Mouse (Mus musculus) liver, embryonic 14.5 days (tissue): Measurements from ENCODE around the gene 2410137M14Rik. TPM values are rescaled to one million over a fixed set of nuclear protein-coding genes. Genes with fewer than 3 reads are reported as not detected.

Experiments
- ATAC-seq: fragments of 200-750 bp; cut with Nextera tagmentation; 2 replicates; pipeline ENCODE4 v1.8.0; 2017; ENCODE audit warnings: moderate number of reproducible peaks, mild to moderate bottlenecking, moderate library complexity; ENCODE audit not compliant: insufficient read depth
- DNase-seq, 3 experiments: peaks; one replicate each; pipeline ENCODE4 v3.0.0-alpha.2; 2012 to 2013; ENCODE audit warnings: low read depth in 3 of 3, low spot score in 3 of 3
- H3K27ac ChIP-seq: fragments of 300-500 bp; sonication (generic); 2 replicates; pipeline ENCODE4 v1.5.1; 2014; ENCODE audit warnings: moderate library complexity, mild to moderate bottlenecking, control low read depth, inconsistent platforms
- H3K27me3 ChIP-seq: fragments of 300-500 bp; sonication (generic); 2 replicates; pipeline ENCODE4 v1.6.1; 2014; ENCODE audit warnings: mild to moderate bottlenecking, low read length, moderate library complexity; ENCODE audit not compliant: control insufficient read depth, insufficient read depth
- H3K36me3 ChIP-seq: fragments of 300-500 bp; sonication (generic); replicated peaks from 2 replicates; pipeline ENCODE4 v1.6.1; 2014; ENCODE audit warnings: low read depth; ENCODE audit not compliant: control insufficient read depth, insufficient read depth
- H3K4me1 ChIP-seq, 2 experiments: fragments of 200-500 bp in 1 of 2; fragments of 300-500 bp in 1 of 2; sonication (generic) in 1 of 2; replicated peaks; 2 replicates each; pipeline ENCODE4 v1.6.1; 2012 to 2014; ENCODE audit warnings: antibody characterized with exemption in 1 of 2, inconsistent platforms in 1 of 2, low read length in 1 of 2; ENCODE audit not compliant: control insufficient read depth in 2 of 2, insufficient read depth in 2 of 2
- H3K4me2 ChIP-seq: fragments of 300-500 bp; sonication (generic); 2 replicates; pipeline ENCODE4 v1.6.1; 2014; ENCODE audit warnings: low read depth, mild to moderate bottlenecking, control low read depth, moderate library complexity
- H3K4me3 ChIP-seq, 2 experiments: fragments of 200-500 bp in 1 of 2; fragments of 300-500 bp in 1 of 2; sonication (generic) in 1 of 2; 2 replicates each; pipeline ENCODE4 v1.5.1; 2012 to 2014; ENCODE audit warnings: low read depth in 2 of 2, low read length in 2 of 2, mild to moderate bottlenecking in 2 of 2, control low read depth in 1 of 2, inconsistent platforms in 1 of 2, moderate library complexity in 1 of 2; ENCODE audit not compliant: insufficient read depth in 1 of 2
- H3K9ac ChIP-seq: fragments of 300-500 bp; sonication (generic); replicated peaks from 2 replicates; pipeline ENCODE4 v1.6.1; 2014; ENCODE audit warnings: mild to moderate bottlenecking, control low read depth, moderate library complexity
- H3K9me3 ChIP-seq: fragments of 300-500 bp; sonication (generic); 2 replicates; pipeline ENCODE4 v1.6.1; 2016; ENCODE audit warnings: low read length, mixed read lengths; ENCODE audit not compliant: control insufficient read depth
- CTCF ChIP-seq: IDR thresholded peaks from 2 replicates; pipeline ENCODE4 v1.5.1; 2016; ENCODE audit warnings: antibody characterized with exemption, low read depth, control low read depth
- EP300 ChIP-seq: IDR thresholded peaks from 2 replicates; pipeline ENCODE4 v1.6.1; 2016; ENCODE audit warnings: antibody characterized with exemption, low read depth
- WGBS: fragments of 180-500 bp; shearing (Covaris S2); extraction: QIAGEN DNeasy Blood & Tissue Kit; methylation state at CpG from one replicate; pipeline ENCODE4 v1.1.7; 2014; ENCODE audit not compliant: insufficient replicate concordance; 5-methylcytosine and 5-hydroxymethylcytosine counted together
- polyA plus RNA-seq, 2 experiments: library from polyadenylated mRNA; depleted of rRNA in 1 of 2; stranded (reverse) in 1 of 2; unstranded in 1 of 2; fragments of >200 nt; fragmentation: Nextera tagmentation in 1 of 2; extraction: Ambion mirVana in 1 of 2; gene quantifications; 2 replicates each; pipeline versions ENCODE4 v1.2.1 to v1.2.3; 2012 to 2014

The 2410137M14Rik gene
- polyA plus RNA-seq (2012; rRNA removed) (not detected in 2 replicates), polyA plus RNA-seq (2014; fragmentation: Nextera tagmentation; extraction: Ambion mirVana) (not detected in 2 replicates)

DNA sequence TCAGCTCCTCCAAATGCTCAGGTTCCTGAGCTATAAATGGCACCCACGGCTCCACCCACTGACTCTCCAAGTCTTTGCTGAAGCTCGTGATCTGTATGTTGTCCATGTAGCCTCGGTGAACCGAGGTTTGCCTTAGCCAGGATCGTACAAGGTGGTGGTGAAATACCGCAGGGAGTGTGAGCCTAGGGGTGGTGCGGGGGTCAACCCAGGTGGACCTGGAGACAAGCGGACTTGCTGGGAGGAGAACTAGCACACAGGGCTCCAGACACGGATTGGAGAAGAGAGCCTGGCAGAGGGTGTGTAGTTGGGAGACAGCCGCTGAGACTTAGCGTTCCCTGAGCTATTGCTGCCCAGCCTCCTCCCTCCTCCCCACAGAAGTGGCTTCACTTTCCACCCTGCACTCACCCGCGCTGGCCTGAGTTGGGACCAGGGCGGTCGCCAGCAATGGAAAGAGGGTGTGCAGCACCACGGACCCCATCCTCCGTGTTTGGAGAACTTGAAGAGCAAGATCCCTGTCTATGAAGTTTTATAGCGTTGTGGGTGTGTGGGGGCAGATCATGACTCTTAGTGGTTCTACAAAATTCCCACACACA is at the start of gene 2410137M14Rik:
Gene 2410137M14Rik (minus strand): TSS at position 17 of the 593 bp plus-strand sequence.
- no peak within 1 kb of the TSS for H3K4me3 ChIP-seq
- H3K4me2 ChIP-seq = peak within 1 kb of the TSS; percentile 27; the same call in 1 of the 2 replicates
- H3K36me3 ChIP-seq = no peaks in the 10 kb centered on the region
- H3K9me3 ChIP-seq = no peaks in the 10 kb centered on the region
- no peak for DNase-seq
- no peak within 1 kb of the TSS for H3K27ac ChIP-seq
- no peak for ATAC-seq
- no peaks in the 10 kb centered on the region for H3K27me3 ChIP-seq
- TF ChIP-seq EP300 (no peak), CTCF (no peak)
- H3K4me1 ChIP-seq = no peaks in the 10 kb centered on the region; a peak in 1 of 4 replicates
- no peak within 1 kb of the TSS for H3K9ac ChIP-seq
- WGBS = 7% methylated on average over 18 of the region's 18 CpGs

DNA sequence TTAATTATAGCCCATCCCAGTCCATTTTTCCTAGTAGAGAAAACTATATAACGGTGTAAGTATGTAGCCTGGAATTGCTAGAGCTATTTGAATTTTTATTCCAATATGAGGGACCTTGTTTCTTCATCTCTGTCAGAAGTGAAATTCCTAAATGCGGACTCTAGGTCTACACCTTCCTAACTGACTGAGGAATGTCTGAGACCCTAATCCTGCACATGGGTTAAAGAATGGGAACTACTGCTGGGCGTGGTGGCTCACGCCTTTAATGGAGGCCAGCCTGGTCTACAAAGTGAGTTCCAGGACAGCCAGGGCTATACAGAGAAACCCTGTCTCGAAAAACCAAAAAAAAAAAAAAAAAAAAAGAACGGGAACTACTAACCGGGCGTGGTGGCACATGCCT is 48.1 kb upstream of the 2410137M14Rik start:
- Histone ChIP-seq H3K4me3 (no peak overlapping the region; a peak in 1 of 4 replicates), H3K4me2 (peak overlapping the region; percentile 58), H3K27ac (no peak overlapping the region), H3K27me3 (no peaks in the 10 kb centered on the region), H3K36me3 (no peaks in the 10 kb centered on the region), H3K9ac (no peak overlapping the region), H3K4me1 (no peaks in the 10 kb centered on the region), H3K9me3 (no peaks in the 10 kb centered on the region)
- TF ChIP-seq EP300 (no peak), CTCF (no peak)
- DNase-seq (no peak), ATAC-seq (no peak)
- WGBS = 57% methylated on average over 8 of the region's 8 CpGs

DNA sequence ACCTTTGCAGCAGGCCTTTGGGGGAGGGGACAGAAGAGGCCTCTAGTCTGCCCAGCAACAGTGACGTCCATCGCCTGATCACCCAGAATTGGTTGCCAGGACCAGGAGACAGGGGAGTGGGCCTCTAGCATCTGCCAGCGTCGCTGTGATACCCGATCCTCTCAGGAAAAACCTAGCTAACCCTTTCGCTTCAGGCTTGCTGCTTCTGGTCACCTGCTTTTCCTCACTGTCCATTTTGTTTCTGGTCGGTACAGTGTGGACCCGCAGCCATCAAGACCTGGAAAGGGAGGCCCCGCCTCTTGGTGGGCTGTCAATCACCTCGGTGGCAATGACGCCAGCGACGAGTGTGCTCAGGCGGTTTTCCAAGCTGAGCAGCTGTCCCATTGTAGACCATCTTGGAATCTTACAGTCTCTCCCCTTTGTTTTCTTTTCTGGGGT is 47.7 kb upstream of the 2410137M14Rik start:
- Histone ChIP-seq H3K27me3 (no peaks in the 10 kb centered on the region), H3K27ac (no peak overlapping the region), H3K4me3 (peak overlapping the region; percentile 49 to 59), H3K4me2 (peak overlapping the region; percentile 58), H3K9ac (no peak overlapping the region), H3K9me3 (no peaks in the 10 kb centered on the region), H3K36me3 (no peaks in the 10 kb centered on the region), H3K4me1 (no peaks in the 10 kb centered on the region)
- WGBS = under 1% methylated on average over 14 of the region's 14 CpGs
- peak; percentile 85 for ATAC-seq
- DNase-seq = peak; percentile 41 to 44 (median 43)
- TF ChIP-seq CTCF (no peak), EP300 (no peak)

DNA sequence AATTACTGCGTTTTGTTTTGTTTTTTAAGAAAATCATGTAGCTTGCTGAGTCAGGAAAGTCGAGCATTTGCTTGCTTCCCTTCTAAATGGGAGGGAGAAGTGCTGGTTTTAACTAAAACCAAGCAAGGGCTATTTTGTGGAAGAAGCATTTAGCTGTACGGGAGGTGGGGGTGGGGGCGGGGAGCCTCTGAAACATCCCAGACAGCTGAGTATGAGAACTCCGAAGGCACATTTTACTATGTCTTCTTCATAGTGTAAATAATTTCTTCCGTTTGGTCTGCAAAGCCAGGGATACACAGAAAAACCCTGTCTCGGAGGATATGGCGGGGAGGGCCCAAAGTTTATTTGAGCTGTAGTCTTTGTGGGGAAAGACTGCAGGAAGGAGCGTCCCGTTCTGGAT is 47.2 kb upstream of the 2410137M14Rik start:
- Histone ChIP-seq H3K27me3 (no peaks in the 10 kb centered on the region), H3K9ac (no peak overlapping the region), H3K4me1 (no peaks in the 10 kb centered on the region), H3K27ac (no peak overlapping the region), H3K9me3 (no peaks in the 10 kb centered on the region), H3K36me3 (no peaks in the 10 kb centered on the region), H3K4me2 (peak overlapping the region; percentile 58), H3K4me3 (peak overlapping the region; percentile 49 to 59; a peak in 3 of 4 replicates)
- DNase-seq (no peak), ATAC-seq (no peak)
- WGBS = 29% methylated on average over 10 of the region's 10 CpGs
- TF ChIP-seq CTCF (no peak), EP300 (no peak)

DNA sequence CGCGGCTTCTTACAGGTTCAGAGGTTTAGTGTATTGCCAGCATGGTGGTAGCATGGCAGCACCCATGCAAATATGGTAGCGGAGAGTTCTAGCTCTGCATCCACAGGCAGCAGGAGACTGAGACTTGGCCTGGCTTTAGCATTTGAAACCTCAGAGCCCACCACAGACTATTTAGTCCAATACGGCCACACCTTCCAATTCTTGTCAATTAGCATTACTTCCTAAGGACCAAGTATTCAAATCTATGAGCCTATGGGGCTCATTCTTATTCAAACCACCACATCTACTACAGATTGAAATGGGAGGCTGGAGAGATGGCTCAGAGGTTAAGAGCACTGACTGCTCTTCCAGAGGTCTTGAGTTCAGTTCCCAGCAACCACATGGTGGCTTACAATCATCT is 46.4 kb upstream of the 2410137M14Rik start:
- Histone ChIP-seq H3K4me1 (no peaks in the 10 kb centered on the region), H3K36me3 (no peaks in the 10 kb centered on the region), H3K4me2 (no peak overlapping the region), H3K9me3 (no peaks in the 10 kb centered on the region), H3K27ac (no peak overlapping the region), H3K9ac (no peak overlapping the region), H3K4me3 (no peak overlapping the region), H3K27me3 (no peaks in the 10 kb centered on the region)
- no peak for DNase-seq
- TF ChIP-seq CTCF (no peak), EP300 (no peak)
- no peak for ATAC-seq
- 81% methylated on average over 4 of the region's 4 CpGs for WGBS
